Mouse (Mus musculus): ENCODE data around the gene Unc5b.

- TF ChIP-seq CTCF (IDR thresholded peaks at IDR 0.05; ENCODE audit: low read depth) (peak; percentile 65), EP300 (IDR thresholded peaks at IDR 0.05; ENCODE audit: low read depth) (no peak)
Measured at GRCm38 (mm10) chr10:60778542-60778941, 52.8 kb downstream of the Unc5b start.

Data from heart, postnatal 0 days (tissue).